Mouse (Mus musculus) cerebellum, adult 2 months (tissue): ENCODE data around the gene H3f3a. TPM values are rescaled to one million over a fixed set of nuclear protein-coding genes. Genes with fewer than 3 reads are reported as not detected.

ENCODE experiments used
- DNase-seq, 2 experiments: peaks; one replicate each; pipeline ENCODE4 v3.0.0; 2021
- H3K27ac ChIP-seq: fragments of 200-500 bp; 2 replicates; pipeline ENCODE4 v1.5.1; 2012; ENCODE audit warnings: low read length, control low read depth, inconsistent platforms; ENCODE audit not compliant: insufficient read depth
- H3K27me3 ChIP-seq: fragments of 200-500 bp; 2 replicates; pipeline ENCODE4 v1.6.1; 2012; ENCODE audit warnings: inconsistent platforms, mild to moderate bottlenecking, low read length, moderate library complexity; ENCODE audit not compliant: control insufficient read depth, insufficient read depth
- H3K4me1 ChIP-seq: fragments of 200-500 bp; 2 replicates; pipeline ENCODE4 v1.6.1; 2011; ENCODE audit warnings: low read length; ENCODE audit not compliant: control insufficient read depth, insufficient read depth
- H3K4me3 ChIP-seq: fragments of 200-500 bp; replicated peaks from 2 replicates; pipeline ENCODE3; 2011; ENCODE audit warnings: mild to moderate bottlenecking, low read depth, low read length, control low read depth; ENCODE audit not compliant: insufficient read depth
- CTCF ChIP-seq: fragments of 200-500 bp; IDR thresholded peaks from 2 replicates; pipeline ENCODE4 v1.5.1; 2011; ENCODE audit warnings: low read depth, mild to moderate bottlenecking, control low read depth, low read length, moderate library complexity, borderline replicate concordance; ENCODE audit not compliant: insufficient read depth
- POLR2A ChIP-seq: fragments of 200-500 bp; IDR thresholded peaks from 2 replicates; pipeline ENCODE4 v1.6.1; 2011; ENCODE audit warnings: low read length, control low read depth, borderline replicate concordance; ENCODE audit not compliant: insufficient read depth
- WGBS: fragments of 180-500 bp; shearing (Covaris S2); methylation state at CpG from one replicate; pipeline ENCODE4 v1.1.7; 2018; 5-methylcytosine and 5-hydroxymethylcytosine counted together
- polyA plus RNA-seq: library from polyadenylated mRNA; depleted of rRNA; stranded (reverse); fragments of >200 nt; gene quantifications from 2 replicates; pipeline ENCODE4 v1.2.3, GENCODE M21; 2012; rRNA removed

Gene H3f3a
- polyA plus RNA-seq = 463 and 518 TPM in 2 replicates

DNA sequence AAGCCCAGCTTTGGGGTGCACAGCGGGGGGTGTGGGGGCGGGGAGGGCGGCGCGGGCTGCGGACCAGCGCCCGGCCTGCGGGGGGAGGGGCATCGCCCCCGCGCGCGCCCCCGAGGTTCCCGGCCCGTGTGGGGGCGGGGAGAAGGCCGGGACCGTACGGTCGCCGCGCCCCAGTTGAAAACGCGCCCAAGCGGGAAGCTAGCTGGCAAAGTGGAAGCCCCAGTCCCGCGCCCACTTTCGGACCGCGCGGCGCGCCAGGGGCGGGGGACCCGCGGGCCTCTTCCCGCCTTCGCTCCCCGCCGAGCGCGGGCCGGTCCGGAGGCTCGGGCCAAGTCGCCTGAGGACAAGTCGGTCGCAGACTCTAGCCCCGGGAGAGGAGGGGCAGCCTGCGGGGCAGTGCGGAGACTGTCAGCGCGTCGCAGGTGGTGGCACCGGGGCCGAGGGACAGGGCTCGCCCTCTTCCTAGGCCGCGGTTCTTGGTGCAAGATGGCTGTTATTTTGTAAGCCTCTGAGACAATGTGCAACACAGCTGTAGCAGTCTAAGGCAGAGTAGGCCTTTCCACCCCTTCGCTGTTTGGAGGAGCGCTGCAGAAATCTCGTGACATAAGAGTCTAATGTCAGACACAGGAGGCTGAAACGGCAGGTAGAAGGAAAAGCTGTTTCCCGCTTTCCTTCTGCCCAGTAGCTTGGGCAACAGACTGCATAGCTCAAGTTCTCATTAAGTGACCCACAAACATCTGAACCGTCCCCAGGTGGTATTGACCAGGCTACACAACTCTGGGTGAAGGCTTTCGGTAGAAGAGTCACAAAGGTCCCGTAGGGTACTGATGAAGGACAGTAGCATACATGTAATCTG, at the start of gene H3f3a:
Gene H3f3a, minus strand, starts transcription at position 59 of the 856 bp plus-strand sequence.
- peak; percentile 87 to 93 for DNase-seq
- TF ChIP-seq POLR2A (peak; percentile 23; the same call in 1 of the 2 replicates), CTCF (no peak)
- Histone ChIP-seq H3K27me3 (no peaks in the 10 kb centered on the region), H3K4me1 (peaks cover 9% of the 10 kb centered on the region; the same call in 1 of the 2 replicates), H3K4me3 (peak within 1 kb of the TSS; percentile 85), H3K27ac (peak within 1 kb of the TSS; percentile 100)
- 2% methylated on average over 65 of the region's 69 CpGs for WGBS

DNA sequence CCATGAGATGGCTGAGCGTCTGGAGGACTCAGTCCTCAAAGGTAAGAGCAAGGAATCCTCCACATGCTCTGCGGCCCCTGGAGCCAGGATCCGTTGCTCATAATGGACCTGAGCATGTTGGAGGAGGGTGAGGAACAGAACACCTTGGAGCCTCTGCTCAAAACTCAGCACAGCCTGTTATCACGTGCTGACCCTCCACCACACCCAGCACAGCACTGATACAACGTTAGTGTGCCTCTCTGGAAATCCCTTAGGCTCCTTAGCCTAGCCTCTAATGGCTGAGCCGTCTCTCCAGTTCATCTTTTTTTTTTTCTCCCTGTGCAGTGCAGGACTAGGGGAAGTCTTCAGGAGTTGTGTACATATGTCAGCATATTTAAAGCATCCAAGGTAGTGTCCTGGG, 46.3 kb upstream of the H3f3a start:
- Histone ChIP-seq H3K4me3 (no peak overlapping the region), H3K27ac (no peak overlapping the region), H3K27me3 (no peaks in the 10 kb centered on the region), H3K4me1 (no peaks in the 10 kb centered on the region; the same call in 1 of the 2 replicates)
- TF ChIP-seq CTCF = no peak
- no peak for TF ChIP-seq POLR2A
- DNase-seq = no peak
- 87% methylated on average over 6 of the region's 6 CpGs for WGBS

DNA sequence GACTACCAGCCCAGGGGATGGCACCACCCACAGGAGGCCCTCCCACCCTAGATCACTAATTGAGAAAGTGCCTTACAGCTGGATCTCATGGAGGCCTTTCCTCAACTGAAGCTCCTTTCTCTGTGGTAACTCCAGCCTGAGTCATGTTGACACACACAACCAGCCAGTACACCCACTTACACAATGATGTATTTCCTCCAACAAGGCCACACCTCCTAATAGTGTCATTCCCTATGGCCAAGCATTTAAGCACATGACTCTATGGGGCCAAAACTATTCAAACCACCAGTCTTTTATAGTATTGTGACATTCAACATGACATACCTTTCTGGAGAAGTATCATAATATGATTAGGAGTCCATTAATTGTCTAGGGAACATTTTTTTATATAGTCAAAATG, 45.0 kb upstream of the H3f3a start:
- DNase-seq = no peak
- no peaks in the 10 kb centered on the region; the same call in 1 of the 2 replicates for H3K4me1 ChIP-seq
- TF ChIP-seq POLR2A (no peak), CTCF (no peak)
- no peak overlapping the region for H3K27ac ChIP-seq
- no peaks in the 10 kb centered on the region for H3K27me3 ChIP-seq
- H3K4me3 ChIP-seq = no peak overlapping the region

DNA sequence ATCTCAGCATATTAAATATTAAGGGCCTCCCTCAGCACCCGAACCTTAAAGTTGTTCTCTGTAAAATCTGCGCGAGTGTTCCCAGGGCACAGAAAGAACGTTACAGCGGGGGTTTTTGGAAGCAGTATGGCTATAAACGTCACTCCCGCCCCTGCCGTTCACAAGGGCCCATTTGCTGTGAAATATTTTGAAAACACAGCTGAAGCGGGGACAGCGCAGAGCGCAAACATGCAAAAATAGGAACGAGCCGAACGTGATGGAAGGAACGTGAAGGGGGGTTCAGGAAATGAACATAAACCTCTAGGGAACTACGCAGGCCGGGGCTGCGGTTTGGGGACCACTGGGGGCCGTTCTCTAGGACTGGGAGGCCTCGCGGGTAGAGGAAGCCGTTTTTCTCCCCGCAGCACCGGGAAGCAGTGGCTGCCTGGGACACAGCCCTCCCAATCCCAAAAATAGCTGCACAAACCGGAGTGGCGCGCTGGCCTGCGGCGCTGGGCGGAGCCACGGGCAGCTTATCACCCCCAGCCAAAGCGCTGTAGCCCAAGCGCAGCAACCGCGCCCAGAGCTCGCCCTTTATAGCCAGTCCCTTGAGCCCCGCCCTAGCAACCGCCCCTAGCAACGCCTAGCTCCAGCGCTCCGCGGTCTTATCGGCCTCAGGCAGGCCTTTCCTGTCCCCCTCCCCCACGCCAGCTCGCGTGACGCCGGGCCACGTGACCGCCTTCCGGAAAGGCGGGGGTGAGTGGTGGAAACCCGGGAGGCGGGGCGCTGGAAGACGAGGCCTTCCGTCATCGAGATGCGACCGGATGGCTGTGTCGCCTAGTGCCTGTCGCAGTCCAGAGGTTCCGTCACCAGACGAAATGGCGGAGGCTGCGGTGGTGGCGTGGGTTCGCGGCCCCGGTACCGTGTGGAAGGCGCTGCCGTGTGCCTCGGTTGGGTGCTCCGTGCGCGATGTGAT, 36.9 kb upstream of the H3f3a start, which contains the start of gene Sde2:
Gene Sde2, plus strand, starts transcription at position 812 of the 955 bp plus-strand sequence.
- Histone ChIP-seq H3K4me1 (peaks cover 20% of the 10 kb centered on the region), H3K27me3 (no peaks in the 10 kb centered on the region), H3K27ac (peak within 1 kb of the TSS; percentile 96), H3K4me3 (peak within 1 kb of the TSS; percentile 73)
- peak; percentile 100 for DNase-seq
- under 1% methylated on average over 77 of the region's 77 CpGs for WGBS
- TF ChIP-seq POLR2A (peak; percentile 86), CTCF (no peak)

DNA sequence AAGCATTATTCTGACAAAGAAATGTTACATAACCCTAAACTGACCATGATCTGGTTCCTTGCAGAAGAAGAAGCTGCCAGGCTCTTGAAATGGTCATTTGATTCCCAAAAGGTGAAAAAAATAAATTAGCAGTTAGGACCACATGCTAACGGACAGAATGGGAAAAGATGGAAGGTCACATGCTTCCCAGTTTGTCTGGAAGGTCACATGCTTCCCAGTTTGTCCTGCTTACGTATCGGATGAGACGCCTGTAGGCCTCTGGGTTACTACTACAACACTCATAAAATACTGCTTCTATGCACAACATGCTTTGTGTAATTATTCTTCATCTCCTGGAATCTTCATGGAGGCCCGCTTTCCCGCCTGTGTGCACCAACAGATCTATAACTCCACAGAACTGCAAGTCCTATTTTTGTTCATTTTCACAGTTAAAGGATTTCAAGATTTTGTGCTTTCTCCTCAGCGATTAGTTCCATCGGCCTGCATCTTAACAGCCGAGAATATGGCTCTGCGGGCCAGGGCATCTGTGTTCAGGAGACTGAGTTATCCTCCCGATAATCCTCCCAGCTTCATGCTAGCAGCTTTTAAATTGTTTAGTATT, 36.1 kb upstream of the H3f3a start:
- H3K4me1 ChIP-seq = peaks cover 20% of the 10 kb centered on the region
- H3K27me3 ChIP-seq = no peaks in the 10 kb centered on the region
- peak; percentile 54 to 61 for DNase-seq
- H3K27ac ChIP-seq = peak overlapping the region; percentile 96
- peak overlapping the region; percentile 64 for H3K4me3 ChIP-seq
- 16% methylated on average over 11 of the region's 11 CpGs for WGBS
- no peak for TF ChIP-seq CTCF
- TF ChIP-seq POLR2A = no peak

DNA sequence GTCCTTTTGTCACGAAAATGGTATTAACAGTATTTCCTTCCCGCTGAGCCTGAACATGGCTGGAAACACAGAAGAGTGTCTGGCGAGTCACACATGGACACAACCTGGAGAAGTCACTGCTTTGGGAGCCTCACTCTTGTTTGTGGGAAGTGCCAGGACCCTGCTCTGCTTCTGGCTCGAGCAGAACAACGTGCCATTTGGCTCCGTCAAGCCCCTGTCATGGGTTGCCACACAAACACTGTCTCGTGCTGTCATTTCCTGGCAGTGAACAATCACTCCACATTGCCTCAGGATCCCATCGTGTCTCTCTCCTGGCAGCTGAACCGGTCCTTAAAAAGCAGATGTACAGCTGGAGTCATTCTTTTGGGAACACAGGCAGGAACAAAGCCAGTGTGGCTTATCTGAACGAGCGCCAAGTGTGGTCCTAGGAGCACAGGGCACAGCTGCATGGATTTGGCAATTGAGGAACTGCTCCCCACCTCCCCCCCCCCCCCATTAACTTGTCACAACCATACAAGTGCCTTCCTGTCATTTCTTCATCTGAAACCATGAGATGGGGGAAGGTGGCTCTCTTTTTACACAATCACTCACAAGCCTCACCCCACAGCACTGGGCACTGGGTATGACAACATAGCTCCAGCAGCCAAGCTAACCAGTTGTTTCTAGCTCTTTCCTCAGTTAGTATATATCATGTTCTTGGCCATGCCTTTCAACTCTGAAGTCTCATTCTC, 34.9 kb upstream of the H3f3a start:
- Histone ChIP-seq H3K27ac (peak overlapping the region; percentile 82), H3K27me3 (no peaks in the 10 kb centered on the region), H3K4me1 (peaks cover 20% of the 10 kb centered on the region), H3K4me3 (peak overlapping the region; percentile 52)
- TF ChIP-seq POLR2A = no peak
- no peak for TF ChIP-seq CTCF
- DNase-seq = peak; percentile 63 to 69
- WGBS = 5% methylated on average over 11 of the region's 11 CpGs
